Mouse (Mus musculus) cerebellum, adult 9-10 months (tissue): ENCODE data around the gene Cox7b.
"Not testable (repeated sequence)": the region's sequence is repeated elsewhere in the genome, so short reads cannot be mapped to it uniquely, and the experiment has no call there.

Source experiments
- DNase-seq: peaks from one replicate; pipeline ENCODE4 v3.0.0; 2022

Cox7b gene

GRCm38 (mm10) chrX:106015571-106016322 lies at the start of gene Cox7b:
TSS of gene Cox7b (plus strand) at chrX:106015700.
- peak; percentile 87 for DNase-seq

DNA sequence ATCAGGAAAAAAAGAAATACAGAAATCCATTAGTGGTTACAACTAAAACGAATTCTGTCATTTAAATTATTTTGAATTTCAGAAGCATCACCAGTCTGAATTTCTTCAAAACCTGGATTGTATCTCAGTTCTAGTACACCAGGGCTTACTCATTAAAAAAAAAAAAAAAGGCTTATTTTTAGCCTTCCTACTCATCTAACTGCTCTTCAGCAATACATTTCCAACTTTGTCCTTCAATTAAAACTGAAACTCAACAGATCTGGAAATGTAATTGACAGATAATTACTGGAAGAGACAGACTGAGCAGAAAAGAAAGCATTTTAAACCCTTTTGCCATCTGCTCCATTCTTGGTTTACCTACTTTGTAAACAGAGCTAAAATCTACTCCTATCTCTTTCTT lies 13.9 kb upstream of the Cox7b start:
- no peak for DNase-seq

- no peak for DNase-seq
Observed at GRCm38 (mm10) chrX:106010762-106011161, 4.7 kb upstream of the Cox7b start.

- DNase-seq = peak; percentile 84
Observed at GRCm38 (mm10) chrX:106011465-106012159, 3.9 kb upstream of the Cox7b start, which contains the start of gene Magt1. TSS of gene Magt1 (minus strand) at chrX:106011906.

- DNase-seq = peak; percentile 39
Observed at GRCm38 (mm10) chrX:106012559-106012958, 2.9 kb upstream of the Cox7b start.

- peak; percentile 69 for DNase-seq
Observed at GRCm38 (mm10) chrX:106013217-106013616, 2.3 kb upstream of the Cox7b start.

DNA sequence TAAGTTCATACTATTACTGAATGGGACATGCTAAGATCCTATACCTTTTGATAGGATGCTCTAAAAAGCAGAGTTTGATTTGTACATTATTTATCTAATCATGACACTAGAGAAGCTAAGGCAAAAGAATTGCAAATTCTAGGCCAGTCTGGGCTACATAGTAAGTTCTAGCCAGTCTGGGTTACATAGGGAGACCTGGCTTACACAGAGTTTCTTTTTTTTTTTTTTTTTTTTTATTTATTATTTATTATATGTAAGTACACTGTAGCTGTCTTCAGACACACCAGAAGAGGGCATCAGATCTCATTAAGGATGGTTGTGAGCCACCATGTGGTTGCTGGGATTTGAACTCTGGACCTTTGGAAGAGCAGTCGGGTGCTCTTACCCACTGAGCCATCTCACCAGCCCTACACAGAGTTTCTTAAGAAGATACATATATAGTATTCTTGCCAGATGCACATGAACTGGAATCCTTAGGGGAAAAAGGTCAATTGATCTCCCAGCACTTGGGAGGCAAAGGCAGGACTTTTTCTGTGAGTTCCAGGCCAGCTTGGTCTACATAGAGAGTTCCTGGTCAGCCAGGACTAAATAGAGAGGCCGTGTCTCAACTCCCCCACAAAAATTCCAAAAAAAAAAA lies 641 bp upstream of the Cox7b start:
- not testable (repeated sequence) for DNase-seq

DNA sequence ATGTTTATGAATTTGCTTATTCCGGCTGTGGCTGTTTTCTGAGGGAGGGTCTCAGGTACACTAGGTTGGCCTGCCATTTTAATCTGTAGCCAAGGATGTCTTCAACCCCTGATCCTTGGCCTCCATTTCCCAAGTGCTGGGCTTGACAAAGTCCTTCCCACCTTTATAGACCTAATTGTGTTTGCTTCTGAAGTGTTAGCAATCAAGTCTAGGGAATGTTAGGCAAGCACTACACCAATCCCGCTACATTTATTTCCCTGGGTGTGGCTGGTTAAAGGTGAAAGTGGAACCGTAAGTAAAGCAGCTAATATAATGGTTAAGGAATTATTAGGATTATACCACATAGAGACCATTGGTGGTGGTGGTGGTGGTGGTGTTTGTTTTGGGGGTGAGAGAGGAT lies 1.6 kb downstream of the Cox7b start:
- no peak for DNase-seq

- no peak for DNase-seq
Observed at GRCm38 (mm10) chrX:106017516-106017915, 2.0 kb downstream of the Cox7b start.

- peak; percentile 79 for DNase-seq
Observed at GRCm38 (mm10) chrX:106026418-106027342, 11.2 kb downstream of the Cox7b start, which contains the start of gene Atp7a. TSS of gene Atp7a (plus strand) at chrX:106027276.

DNA sequence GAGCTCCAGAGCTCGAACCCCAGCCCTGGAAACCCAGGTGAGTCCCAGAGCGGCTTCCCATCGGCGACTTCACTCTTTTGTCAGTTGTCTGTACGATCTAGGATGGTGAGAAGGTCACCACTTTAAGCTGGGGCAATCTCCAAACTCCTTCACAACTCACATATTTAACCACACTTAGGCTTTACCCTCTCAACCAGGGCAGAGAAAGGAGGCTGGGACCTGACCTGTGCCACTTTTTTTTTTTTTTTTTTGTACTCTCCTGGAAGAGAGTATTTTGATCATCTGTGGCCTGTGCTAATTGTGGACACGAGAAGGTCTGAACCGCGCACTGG lies 11.8 kb downstream of the Cox7b start:
- no peak for DNase-seq

DNA sequence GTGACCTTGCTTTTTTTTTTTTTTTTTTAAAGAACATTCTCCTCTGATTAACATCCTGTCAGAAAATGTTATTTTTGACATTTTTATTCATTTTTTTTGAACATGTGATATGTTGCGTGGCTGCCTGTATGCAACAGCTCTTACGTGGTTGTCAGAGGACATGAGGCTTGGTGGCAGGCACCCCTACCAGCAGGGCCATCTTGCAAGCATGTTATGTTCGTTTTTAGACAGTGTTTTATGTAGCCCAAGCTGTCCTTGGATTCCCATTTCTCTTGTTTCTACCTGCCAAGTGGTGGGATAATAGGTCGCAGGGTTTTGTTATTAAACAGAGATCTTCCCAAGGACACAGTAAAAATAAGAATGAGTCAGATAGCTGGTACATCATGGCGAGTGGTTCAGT lies 14.7 kb downstream of the Cox7b start:
- no peak for DNase-seq

GRCm38 (mm10) chrX:106031124-106031523 lies 15.6 kb downstream of the Cox7b start:
- DNase-seq = no peak

DNA sequence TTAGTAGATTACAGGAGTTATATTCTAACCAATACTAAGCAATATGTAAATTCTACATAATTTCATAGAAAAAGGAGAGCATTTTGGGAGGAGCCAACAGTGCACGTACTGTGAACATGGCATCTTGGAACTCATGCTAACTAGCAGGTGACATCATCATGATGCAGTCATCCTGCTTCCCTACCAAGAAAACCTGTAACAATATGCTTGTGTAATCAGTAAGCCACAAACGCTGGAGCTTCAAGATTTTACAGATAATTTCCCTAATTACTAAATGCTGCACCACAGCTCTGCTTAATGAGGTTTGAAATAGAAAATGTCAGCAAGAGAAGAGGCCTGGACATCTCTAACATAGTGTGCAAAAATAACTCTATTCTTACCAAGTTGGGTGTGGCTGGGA lies 20.2 kb downstream of the Cox7b start:
- DNase-seq = no peak

DNA sequence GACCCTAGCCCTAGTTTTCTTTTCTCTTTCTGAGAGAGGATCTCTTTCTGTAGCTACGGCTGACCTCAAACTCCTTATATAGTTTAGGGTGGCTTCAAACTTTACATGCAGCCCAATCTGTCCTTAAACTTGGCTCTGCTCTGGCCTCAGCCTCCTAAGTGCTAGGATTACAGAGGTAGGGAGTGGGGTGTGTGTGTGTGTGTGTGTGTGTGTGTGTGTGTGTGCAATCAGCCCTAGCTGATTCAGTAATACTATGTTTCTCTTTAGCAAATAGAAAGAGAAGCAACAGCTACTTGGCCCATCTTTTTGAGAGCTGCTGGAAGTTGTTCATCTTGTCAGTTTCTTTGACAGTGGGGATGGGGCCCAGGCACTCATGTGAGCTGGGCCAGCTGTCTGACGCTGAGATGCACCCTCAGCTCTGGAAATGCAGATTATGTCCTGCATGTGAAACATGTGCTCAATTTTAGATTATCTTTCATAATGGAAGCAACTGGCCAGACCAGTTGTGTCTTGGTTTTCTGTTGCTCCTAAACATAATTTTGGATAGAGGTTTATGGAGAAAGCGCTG lies 21.8 kb downstream of the Cox7b start:
- DNase-seq = no peak

DNA sequence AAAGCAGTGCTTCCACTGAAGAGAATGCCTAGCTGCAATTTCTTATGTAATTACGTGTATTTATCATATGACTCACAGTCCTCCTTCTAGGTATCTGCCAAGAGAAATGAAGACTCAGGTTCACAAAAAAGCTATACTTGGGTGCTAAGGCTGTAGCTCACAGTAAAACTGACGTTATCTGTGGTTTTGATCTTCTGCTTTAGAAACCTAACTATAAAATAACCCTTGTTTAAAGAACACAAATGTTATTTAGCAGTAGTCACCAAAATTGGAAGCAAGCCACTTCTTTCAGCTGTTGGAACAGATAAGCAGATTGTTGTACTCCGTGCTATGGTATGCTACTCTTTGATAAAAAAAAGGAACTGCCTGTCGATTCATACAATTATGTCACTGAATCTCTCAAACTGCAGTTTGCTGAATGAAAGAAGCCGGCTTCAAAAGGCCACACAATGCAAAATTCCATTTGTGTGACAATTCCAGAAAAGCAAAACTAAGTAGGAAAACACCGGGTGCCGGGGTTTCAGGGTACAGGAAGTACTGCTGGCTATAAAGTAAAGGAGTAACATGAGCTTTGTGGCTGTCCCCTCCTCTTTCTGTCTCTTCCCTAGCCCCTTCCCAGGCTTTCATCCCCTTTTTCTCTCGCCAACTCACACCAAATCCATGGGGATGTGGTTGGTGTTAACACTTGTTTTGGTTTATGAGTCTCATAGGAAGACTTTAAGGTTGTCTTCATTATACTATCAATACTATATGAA lies 28.5 kb downstream of the Cox7b start:
- peak; percentile 30 for DNase-seq

DNA sequence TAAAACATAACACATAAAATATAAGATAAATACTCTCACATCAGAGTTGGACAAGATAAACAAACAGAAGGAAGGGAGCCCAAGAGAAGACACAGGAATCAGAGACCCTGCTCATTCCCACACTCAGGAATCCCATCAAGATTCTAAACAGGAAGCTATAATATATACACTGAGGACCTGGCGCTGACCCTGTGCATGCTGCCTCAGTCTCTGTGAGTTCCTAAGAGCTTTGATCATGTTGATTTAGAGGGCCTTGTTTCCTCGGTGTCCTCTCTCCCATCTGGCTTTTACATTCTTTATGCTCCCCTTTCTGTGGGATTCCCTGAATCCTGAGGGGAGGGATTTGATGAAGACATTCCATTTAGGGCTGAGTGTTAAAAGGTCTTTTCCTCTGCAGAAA lies 30.0 kb downstream of the Cox7b start:
- DNase-seq = no peak

GRCm38 (mm10) chrX:106045928-106046327 lies 30.4 kb downstream of the Cox7b start:
- no peak for DNase-seq

DNA sequence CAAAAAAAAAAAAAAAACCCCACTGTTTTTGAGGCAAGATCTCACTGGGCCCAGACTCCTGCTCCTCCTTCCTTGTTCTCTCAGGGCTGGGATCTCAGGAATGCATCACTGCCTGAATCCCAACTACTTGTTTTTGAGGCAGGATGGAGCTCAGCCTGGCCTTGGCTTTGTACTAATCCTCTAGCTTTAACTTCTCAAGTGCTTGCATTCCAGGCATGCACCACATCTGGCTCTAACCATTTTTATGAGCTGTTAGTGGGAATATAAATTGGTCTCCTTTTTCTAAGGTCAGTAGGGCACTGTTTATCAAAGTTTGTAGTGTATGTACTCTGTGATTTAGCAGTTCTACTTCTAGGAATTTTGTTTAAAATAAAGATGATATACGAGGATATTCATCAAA lies 32.7 kb downstream of the Cox7b start:
- DNase-seq = no peak
